Mouse (Mus musculus) CH12.LX (cell line): Measurements from ENCODE around the gene Inafm2.

Source experiments
- CHD2 ChIP-seq: IDR thresholded peaks from 2 replicates; pipeline ENCODE4 v1.6.1; 2011; ENCODE audit warnings: low read length, improper control_type of control experiment
- CTCF ChIP-seq, 2 experiments: IDR thresholded peaks in 1 of 2; conservative IDR thresholded peaks in 1 of 2; 2 replicates each; pipeline ENCODE4 v1.5.1; 2011 to 2012; ENCODE audit warnings: low read depth in 2 of 2, low read length in 2 of 2, improper control_type of control experiment in 1 of 2, inconsistent platforms in 1 of 2, mild to moderate bottlenecking in 1 of 2, moderate library complexity in 1 of 2
- EP300 ChIP-seq: IDR thresholded peaks from 2 replicates; pipeline ENCODE4 v1.6.1; 2011; ENCODE audit warnings: low read length, improper control_type of control experiment
- ETS1 ChIP-seq: conservative IDR thresholded peaks from 2 replicates; pipeline ENCODE4 v1.6.1; 2012; ENCODE audit warnings: low read depth, mild to moderate bottlenecking, inconsistent platforms, low read length, improper control_type of control experiment, moderate library complexity
- MAX ChIP-seq: IDR thresholded peaks from 2 replicates; pipeline ENCODE4 v1.6.1; 2011; ENCODE audit warnings: low read length, improper control_type of control experiment
- MEF2A ChIP-seq: IDR thresholded peaks from 2 replicates; pipeline ENCODE4 v1.6.1; 2014; ENCODE audit warnings: low read depth, mild to moderate bottlenecking, inconsistent platforms, low read length, improper control_type of control experiment, borderline replicate concordance
- POLR2A ChIP-seq: IDR thresholded peaks from 2 replicates; pipeline ENCODE4 v1.6.1; 2011; ENCODE audit warnings: low read depth, mild to moderate bottlenecking, improper control_type of control experiment, low read length
- TBP ChIP-seq: conservative IDR thresholded peaks from 2 replicates; pipeline ENCODE4 v1.6.1; 2011; ENCODE audit warnings: low read depth, low read length, improper control_type of control experiment
- TCF12 ChIP-seq: IDR thresholded peaks from 2 replicates; pipeline ENCODE4 v1.6.1; 2014; ENCODE audit warnings: low read depth, mild to moderate bottlenecking, inconsistent platforms, low read length, improper control_type of control experiment

DNA sequence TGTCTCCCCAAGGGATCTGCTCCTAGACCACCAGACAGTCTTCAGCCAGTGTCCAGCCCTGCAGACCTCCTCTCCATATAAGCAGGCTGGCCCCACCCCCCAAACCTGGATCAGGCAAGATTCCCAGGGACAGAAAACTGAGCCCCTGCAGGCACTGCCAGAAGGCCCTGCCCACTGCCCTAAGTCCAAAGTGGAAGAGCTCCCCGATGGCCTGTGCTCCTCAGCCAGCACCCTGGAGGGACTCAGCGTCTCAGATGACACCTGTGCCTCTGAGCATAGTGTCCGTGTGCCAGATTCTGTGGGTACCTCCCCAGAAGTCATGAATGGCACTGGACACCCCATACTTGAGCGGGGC lies 46.7 kb downstream of the Inafm2 start:
- TF ChIP-seq ETS1 (no peak), POLR2A (no peak), CTCF (conservative IDR thresholded peaks at IDR 0.05 in 1 of 2, IDR thresholded peaks at IDR 0.05 in 1 of 2; ENCODE audit: low read depth in 2 of 2, low read length in 2 of 2) (no peak), TCF12 (no peak), MEF2A (no peak), EP300 (no peak), TBP (no peak), CHD2 (no peak), MAX (no peak)
